Mouse (Mus musculus): ENCODE results near the gene Ccdc153.

- TF ChIP-seq POLR2A (IDR thresholded peaks at IDR 0.05; ENCODE audit: borderline replicate concordance, low read depth, low read length), result no peak
- no peak for TF ChIP-seq CTCF (IDR thresholded peaks at IDR 0.05; ENCODE audit: low read depth, low read length)
Measured at GRCm38 (mm10) chr9:44240399-44240798, at the start of gene Ccdc153.

All from bone marrow macrophage, adult 2 months (primary cell).